Comparison of ENCODE assay signal across 8 mouse cellular contexts in the genomic region with DNA sequence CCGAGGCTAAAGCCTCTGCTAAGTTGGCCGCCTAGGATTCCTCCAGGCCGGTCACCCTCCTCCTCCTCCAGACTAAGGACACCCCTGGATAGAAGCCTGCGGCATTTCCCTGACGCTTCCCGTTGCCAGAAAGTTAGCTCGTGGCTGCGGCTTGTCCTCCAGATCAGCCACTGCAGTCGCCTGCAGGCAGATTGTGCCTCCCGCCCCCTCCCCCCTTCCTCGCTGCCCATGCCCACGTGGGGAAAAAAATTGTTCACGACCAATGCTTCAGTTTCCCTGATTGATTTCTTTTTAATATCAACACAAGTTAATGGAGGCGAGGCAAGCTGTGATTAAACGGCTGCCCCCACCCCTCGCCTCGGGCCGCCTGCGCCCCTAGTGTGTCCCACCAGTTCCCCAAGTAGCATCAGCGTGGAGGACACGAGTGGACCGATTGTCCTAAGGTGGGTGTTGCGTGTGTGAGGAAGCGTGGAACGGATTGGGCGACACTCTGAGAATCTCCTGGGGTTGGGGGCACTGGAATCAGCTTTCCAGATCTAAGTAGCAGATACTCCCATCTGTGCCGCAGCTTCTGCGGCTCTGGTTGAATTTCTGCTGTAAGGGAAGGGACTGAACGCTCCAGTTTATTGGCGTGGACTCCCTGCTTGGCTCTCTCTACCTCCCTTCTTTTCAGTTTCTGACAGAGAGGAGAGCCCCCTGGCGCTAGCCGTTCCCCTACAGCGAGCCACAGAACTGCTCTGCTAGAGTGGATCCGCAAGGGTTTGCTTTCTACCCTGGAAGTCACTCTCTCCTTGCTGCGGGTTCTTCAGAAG. TPM values are rescaled to one million over a fixed set of nuclear protein-coding genes. Genes with fewer than 3 reads are reported as not detected.
DNase-seq lines count a peak whose midpoint lies in the region; ATAC-seq lines count a peak whose summit lies in the region.

No protein-coding gene starts in this region.

- H3K27me3 ChIP-seq in forebrain, embryonic 16.5 days (replicated peaks; ENCODE audit: control insufficient read depth, insufficient read depth, low read length): peaks cover 6% of the 10 kb centered on the region; the same call in 1 of the 2 replicates
- H3K27me3 ChIP-seq in intestine, embryonic 14.5 days (replicated peaks; ENCODE audit: control insufficient read depth, insufficient read depth, low read length): no peaks in the 10 kb centered on the region
- peaks cover 65% of the 10 kb centered on the region for H3K27me3 ChIP-seq in liver, embryonic 16.5 days (ENCODE audit: control insufficient read depth, insufficient read depth, low read depth, low read length)
- no peaks in the 10 kb centered on the region for H3K27me3 ChIP-seq in neural tube, embryonic 15.5 days (replicated peaks)

- peaks cover 44% of the 10 kb centered on the region for H3K4me1 ChIP-seq in forebrain, embryonic 16.5 days (replicated peaks; ENCODE audit: control insufficient read depth, insufficient read depth, low read length)
- peaks cover 29% of the 10 kb centered on the region for H3K4me1 ChIP-seq in intestine, embryonic 14.5 days (replicated peaks; ENCODE audit: control insufficient read depth, insufficient read depth, low read length)
- peaks cover 5% of the 10 kb centered on the region for H3K4me1 ChIP-seq in liver, embryonic 16.5 days (ENCODE audit: control insufficient read depth, low read depth, low read length)
- H3K4me1 ChIP-seq in neural tube, embryonic 15.5 days: peaks cover 62% of the 10 kb centered on the region

- H3K9ac ChIP-seq in forebrain, embryonic 16.5 days (replicated peaks; ENCODE audit: low read depth, low read length): peak overlapping the region; percentile 69
- peak overlapping the region; percentile 73 for H3K9ac ChIP-seq in intestine, embryonic 14.5 days (ENCODE audit: low read length)
- no peak overlapping the region for H3K9ac ChIP-seq in liver, embryonic 16.5 days (ENCODE audit: low read depth, low read length)
- peak overlapping the region; percentile 81 for H3K9ac ChIP-seq in neural tube, embryonic 15.5 days (replicated peaks)

- H3K4me2 ChIP-seq in forebrain, embryonic 16.5 days (ENCODE audit: low read length): peak overlapping the region; percentile 98
- H3K4me2 ChIP-seq in intestine, embryonic 14.5 days (ENCODE audit: low read length): peak overlapping the region; percentile 68
- H3K4me2 ChIP-seq in liver, embryonic 16.5 days (ENCODE audit: low read depth, low read length): peak overlapping the region; percentile 65
- H3K4me2 ChIP-seq in neural tube, embryonic 15.5 days: peak overlapping the region; percentile 97

- peak; percentile 27 for ATAC-seq in forebrain, embryonic 16.5 days
- ATAC-seq in intestine, embryonic 14.5 days (replicated peaks; ENCODE audit: low FRiP score, low TSS enrichment, low read depth): 0 out of 2 replicates have a peak, but pooled peaks have one; percentile 0
- ATAC-seq in liver, embryonic 16.5 days (ENCODE audit: low read depth): no peak
- ATAC-seq in neural tube, embryonic 15.5 days (ENCODE audit: low FRiP score): peak; percentile 23; the same call in 1 of the 2 replicates

- under 1% methylated on average over 35 of the region's 35 CpGs for WGBS in forebrain, embryonic 16.5 days
- WGBS in intestine, embryonic 14.5 days: 1% methylated on average over 35 of the region's 35 CpGs
- 1% methylated on average over 35 of the region's 35 CpGs for WGBS in liver, embryonic 16.5 days (ENCODE audit: insufficient replicate concordance)
- WGBS in neural tube, embryonic 15.5 days: under 1% methylated on average over 35 of the region's 35 CpGs

- DNase-seq in heart, adult 11 months: peak; percentile 96
- DNase-seq in heart, adult 8-10 months (ENCODE audit: low spot score): no peak
- peak; percentile 68 for DNase-seq in ZHBTc4 (ENCODE audit: low read depth, low spot score)
- peak; percentile 82 for DNase-seq in intestine, embryonic 14.5 days (ENCODE audit: low spot score)
- no peak for DNase-seq in spleen, postnatal 36 days (ENCODE audit: low spot score in 2 of 2)

- H3K4me3 ChIP-seq in forebrain, embryonic 16.5 days (replicated peaks; ENCODE audit: low read length): peak overlapping the region; percentile 71
- peak overlapping the region; percentile 73 for H3K4me3 ChIP-seq in intestine, embryonic 14.5 days (ENCODE audit: low read depth, low read length)
- peak overlapping the region; percentile 50 for H3K4me3 ChIP-seq in liver, embryonic 16.5 days (ENCODE audit: low read depth, low read length)
- H3K4me3 ChIP-seq in neural tube, embryonic 15.5 days (replicated peaks): peak overlapping the region; percentile 64

- peak overlapping the region; percentile 52 for H3K27ac ChIP-seq in forebrain, embryonic 16.5 days (ENCODE audit: low read length)
- H3K27ac ChIP-seq in intestine, embryonic 14.5 days (ENCODE audit: low read depth): peak overlapping the region; percentile 89
- H3K27ac ChIP-seq in liver, embryonic 16.5 days (ENCODE audit: low read length): no peak overlapping the region
- H3K27ac ChIP-seq in neural tube, embryonic 15.5 days (replicated peaks): peak overlapping the region; percentile 90

- H3K36me3 ChIP-seq in forebrain, embryonic 16.5 days (ENCODE audit: control insufficient read depth, insufficient read depth): no peaks in the 10 kb centered on the region
- H3K36me3 ChIP-seq in intestine, embryonic 14.5 days (ENCODE audit: control insufficient read depth, insufficient read depth, low read length): no peaks in the 10 kb centered on the region
- no peaks in the 10 kb centered on the region for H3K36me3 ChIP-seq in liver, embryonic 16.5 days (ENCODE audit: control insufficient read depth, insufficient read depth)
- H3K36me3 ChIP-seq in neural tube, embryonic 15.5 days: no peaks in the 10 kb centered on the region

- no peaks in the 10 kb centered on the region for H3K9me3 ChIP-seq in forebrain, embryonic 16.5 days (ENCODE audit: control insufficient read depth, low read length)
- no peaks in the 10 kb centered on the region for H3K9me3 ChIP-seq in intestine, embryonic 14.5 days (ENCODE audit: control insufficient read depth, low read length)
- H3K9me3 ChIP-seq in liver, embryonic 16.5 days (replicated peaks; ENCODE audit: control insufficient read depth, low read length): no peaks in the 10 kb centered on the region
- no peaks in the 10 kb centered on the region for H3K9me3 ChIP-seq in neural tube, embryonic 15.5 days (replicated peaks)

RNA-seq across cellular contexts. Expression of a gene that starts 4.2 kb away (rescaled TPM):
- total RNA-seq in heart, adult 8-10 months (2022): 10 to 100 TPM; 13.2 to 30.0 (median 26.7) TPM
- polyA plus RNA-seq in forebrain, embryonic 16.5 days (2015; fragmentation: Nextera tagmentation; extraction: Ambion mirVana): 31.1 and 43.9 TPM in 2 replicates
- 43.8 and 44.0 TPM in 2 replicates for polyA plus RNA-seq in intestine, embryonic 14.5 days (2014; fragmentation: Nextera tagmentation; extraction: Ambion mirVana)
- polyA plus RNA-seq in liver, embryonic 16.5 days (2015; fragmentation: Nextera tagmentation; extraction: Ambion mirVana): 0.70 and 0.91 TPM in 2 replicates
- 33.4 and 35.6 TPM in 2 replicates for polyA plus RNA-seq in neural tube, embryonic 15.5 days (2015; fragmentation: Nextera tagmentation; extraction: Ambion mirVana)

Comparison
In these comparisons a context has a peak if more than half of its experiments do, and no peak if none do; other contexts are left out.
1. DNase-seq: peak in heart, adult 11 months (single experiment), ZHBTc4 (single experiment) and intestine, embryonic 14.5 days (single experiment); none in heart, adult 8-10 months (single experiment) and spleen, postnatal 36 days (0 of 2).
2. RNA of a gene that starts 4.2 kb away (polyA plus RNA-seq): 31.1 to 43.9 TPM in forebrain, embryonic 16.5 days, 43.8 to 44.0 TPM in intestine, embryonic 14.5 days and 33.4 to 35.6 TPM in neural tube, embryonic 15.5 days; 0.70 to 0.91 TPM in liver, embryonic 16.5 days; every median in the first group is over 10 times any median in the second.
3. Peak in every context shown above with its lines, with median percentiles within 50 percentile points of each other: H3K4me2 ChIP-seq and H3K4me3 ChIP-seq.